In the genomic region with DNA sequence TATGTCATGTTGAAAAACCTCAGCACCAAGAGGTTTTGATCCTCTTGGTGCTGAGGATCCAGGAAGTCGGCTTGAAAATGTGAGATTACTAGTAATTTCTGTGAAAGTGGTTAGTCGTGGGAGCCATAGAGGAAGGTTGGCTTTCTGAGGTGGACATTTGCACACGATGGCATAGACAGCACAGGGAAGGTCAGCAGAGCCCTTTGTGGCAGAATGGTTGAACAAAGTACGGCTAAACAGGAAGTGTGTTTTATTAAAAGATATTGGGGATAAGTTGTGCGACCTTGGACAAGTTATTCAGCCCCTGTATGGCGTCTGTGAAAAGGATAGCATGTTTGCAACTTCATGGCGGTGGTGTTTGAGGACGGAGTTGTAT, we compare ENCODE assay signal across 8 mouse cellular contexts. TPM values are rescaled to one million over a fixed set of nuclear protein-coding genes. Genes with fewer than 3 reads are reported as not detected.
A peak's percentile ranks its signal among the peaks of the same experiment; 100 is the strongest.
DNase-seq lines count a peak whose midpoint lies in the region; ATAC-seq and TF ChIP-seq lines count a peak whose summit lies in the region.

No protein-coding gene starts in this region.

- DNase-seq in liver, adult 2 months (ENCODE audit: extremely low read depth, low read depth, low spot score) = peak; percentile 72
- DNase-seq in liver = no peak
- DNase-seq in spleen, adult 12 weeks (ENCODE audit: low spot score) = no peak
- DNase-seq in frontal cortex, postnatal 25 days (ENCODE audit: low spot score in 2 of 2) = no peak
- no peak for DNase-seq in right cerebral cortex, postnatal 36 days (ENCODE audit: low spot score in 2 of 2)

- 5% methylated on average over 8 of the region's 8 CpGs for WGBS in liver, adult 2 months
- WGBS in embryonic facial prominence, embryonic 15.5 days = 35% methylated on average over 8 of the region's 8 CpGs
- WGBS in intestine, postnatal 0 days = 14% methylated on average over 8 of the region's 8 CpGs
- WGBS in neural tube, embryonic 12.5 days = 39% methylated on average over 8 of the region's 8 CpGs

- peaks cover 5% of the 10 kb centered on the region; the same call in 1 of the 2 replicates for H3K4me1 ChIP-seq in liver, adult 2 months (ENCODE audit: control insufficient read depth, insufficient read depth, low read length)
- no peaks in the 10 kb centered on the region for H3K4me1 ChIP-seq in embryonic facial prominence, embryonic 15.5 days
- 0 out of 2 replicates have a peak, but pooled peaks cover 5% of the 10 kb centered on the region for H3K4me1 ChIP-seq in intestine, postnatal 0 days (replicated peaks; ENCODE audit: control insufficient read depth, insufficient read depth, low read length)
- peaks cover 9% of the 10 kb centered on the region; the same call in 1 of the 2 replicates for H3K4me1 ChIP-seq in neural tube, embryonic 12.5 days

- TF ChIP-seq CTCF in liver, adult 2 months (IDR thresholded peaks at IDR 0.05; ENCODE audit: low read depth, low read length) = no peak
- no peak for TF ChIP-seq CTCF in intestine, postnatal 0 days (IDR thresholded peaks at IDR 0.05; ENCODE audit: low read depth)

- H3K27me3 ChIP-seq in liver, adult 2 months (ENCODE audit: control insufficient read depth, insufficient read depth, low read length) = no peaks in the 10 kb centered on the region
- H3K27me3 ChIP-seq in embryonic facial prominence, embryonic 15.5 days = no peaks in the 10 kb centered on the region
- H3K27me3 ChIP-seq in intestine, postnatal 0 days (replicated peaks; ENCODE audit: control insufficient read depth, insufficient read depth, low read length) = no peaks in the 10 kb centered on the region
- H3K27me3 ChIP-seq in neural tube, embryonic 12.5 days (replicated peaks) = no peaks in the 10 kb centered on the region

- H3K4me3 ChIP-seq in liver, adult 2 months (ENCODE audit: insufficient read depth, low read depth, low read length) = peak overlapping the region; percentile 71
- peak overlapping the region; percentile 59 for H3K4me3 ChIP-seq in embryonic facial prominence, embryonic 15.5 days (replicated peaks)
- H3K4me3 ChIP-seq in intestine, postnatal 0 days (ENCODE audit: low read depth, low read length) = peak overlapping the region; percentile 54
- peak overlapping the region; percentile 49 for H3K4me3 ChIP-seq in neural tube, embryonic 12.5 days

- peaks cover 4% of the 10 kb centered on the region for H3K36me3 ChIP-seq in liver, adult 2 months (ENCODE audit: control insufficient read depth, insufficient read depth, low read length)
- H3K36me3 ChIP-seq in embryonic facial prominence, embryonic 15.5 days = no peaks in the 10 kb centered on the region
- H3K36me3 ChIP-seq in intestine, postnatal 0 days (ENCODE audit: control insufficient read depth, insufficient read depth) = no peaks in the 10 kb centered on the region
- H3K36me3 ChIP-seq in neural tube, embryonic 12.5 days = no peaks in the 10 kb centered on the region

- no peak for ATAC-seq in embryonic facial prominence, embryonic 15.5 days (ENCODE audit: insufficient number of reproducible peaks, low FRiP score, low TSS enrichment, low read depth)
- peak; percentile 56 for ATAC-seq in intestine, postnatal 0 days
- 0 out of 2 replicates have a peak, but pooled peaks have one; percentile 4 for ATAC-seq in neural tube, embryonic 12.5 days (ENCODE audit: low FRiP score, low read depth)

- H3K27ac ChIP-seq in liver, adult 2 months (replicated peaks; ENCODE audit: insufficient read depth, low read depth, low read length) = peak overlapping the region; percentile 93
- peak overlapping the region; percentile 49 for H3K27ac ChIP-seq in embryonic facial prominence, embryonic 15.5 days (replicated peaks)
- peak overlapping the region; percentile 90 for H3K27ac ChIP-seq in intestine, postnatal 0 days (ENCODE audit: low read depth, low read length)
- H3K27ac ChIP-seq in neural tube, embryonic 12.5 days = no peak overlapping the region

- peak overlapping the region; percentile 67 for H3K4me2 ChIP-seq in embryonic facial prominence, embryonic 15.5 days (replicated peaks)
- H3K4me2 ChIP-seq in intestine, postnatal 0 days (replicated peaks; ENCODE audit: low read depth) = peak overlapping the region; percentile 66
- peak overlapping the region; percentile 74 for H3K4me2 ChIP-seq in neural tube, embryonic 12.5 days (replicated peaks)

- H3K9ac ChIP-seq in liver, adult 2 months (ENCODE audit: low read depth, low read length) = peak overlapping the region; percentile 86
- peak overlapping the region; percentile 35 for H3K9ac ChIP-seq in embryonic facial prominence, embryonic 15.5 days
- H3K9ac ChIP-seq in intestine, postnatal 0 days (ENCODE audit: low read depth, low read length) = peak overlapping the region; percentile 64
- peak overlapping the region; percentile 54 for H3K9ac ChIP-seq in neural tube, embryonic 12.5 days

- H3K79me2 ChIP-seq in liver, adult 2 months (ENCODE audit: control insufficient read depth, insufficient read depth, low read length) = peaks cover 15% of the 10 kb centered on the region; the same call in 1 of the 2 replicates

- no peaks in the 10 kb centered on the region for H3K9me3 ChIP-seq in embryonic facial prominence, embryonic 15.5 days (replicated peaks)
- H3K9me3 ChIP-seq in intestine, postnatal 0 days (ENCODE audit: control insufficient read depth) = no peaks in the 10 kb centered on the region
- H3K9me3 ChIP-seq in neural tube, embryonic 12.5 days = no peaks in the 10 kb centered on the region

- TF ChIP-seq POLR2A in liver, adult 2 months (IDR thresholded peaks at IDR 0.05; ENCODE audit: extremely low read depth, insufficient read depth, low read length) = no peak

RNA-seq across cellular contexts. Expression of a gene that starts 0.5 kb away (rescaled TPM):
- total RNA-seq in liver, adult 2 months (2014; rRNA removed) = 61.9 and 75.3 TPM in 2 replicates
- 16.3 and 18.5 TPM in 2 replicates for polyA plus RNA-seq in liver, adult 2 months (2012; rRNA removed)
- 16.8 and 17.0 TPM in 2 replicates for polyA plus RNA-seq in embryonic facial prominence, embryonic 15.5 days (2015; fragmentation: Nextera tagmentation; extraction: Ambion mirVana)
- 35.3 and 41.2 TPM in 2 replicates for polyA plus RNA-seq in intestine, postnatal 0 days (2015; fragmentation: Nextera tagmentation; extraction: Ambion mirVana)
- 14.2 and 17.4 TPM in 2 replicates for polyA plus RNA-seq in neural tube, embryonic 12.5 days (2016; fragmentation: Nextera tagmentation; extraction: Ambion mirVana)

RNA-seq across cellular contexts. Expression of a gene that starts 31.1 kb away (rescaled TPM):
- total RNA-seq in liver, adult 2 months (2014; rRNA removed) = 20.4 and 23.2 TPM in 2 replicates
- polyA plus RNA-seq in liver, adult 2 months (2012; rRNA removed) = 11.8 and 12.5 TPM in 2 replicates
- 80.1 and 81.7 TPM in 2 replicates for polyA plus RNA-seq in embryonic facial prominence, embryonic 15.5 days (2015; fragmentation: Nextera tagmentation; extraction: Ambion mirVana)
- polyA plus RNA-seq in intestine, postnatal 0 days (2015; fragmentation: Nextera tagmentation; extraction: Ambion mirVana) = 34.2 and 34.5 TPM in 2 replicates
- 108 and 111 TPM in 2 replicates for polyA plus RNA-seq in neural tube, embryonic 12.5 days (2016; fragmentation: Nextera tagmentation; extraction: Ambion mirVana)

Comparison
In these comparisons a context has a peak if more than half of its experiments do, and no peak if none do; other contexts are left out.
1. H3K9ac ChIP-seq: peak in every context shown above with its lines; median percentile 86 in liver, adult 2 months; 64 in intestine, postnatal 0 days; 54 in neural tube, embryonic 12.5 days; 35 in embryonic facial prominence, embryonic 15.5 days.